Mouse (Mus musculus) stomach, adult 2 months (tissue): ENCODE measurements around the gene Umod. TPM values are rescaled to one million over a fixed set of nuclear protein-coding genes. Genes with fewer than 3 reads are reported as not detected.

Experiments
- polyA plus RNA-seq: library from polyadenylated mRNA; depleted of rRNA; stranded (reverse); fragments of >200 nt; gene quantifications from 2 replicates; pipeline ENCODE4 v1.2.3, GENCODE M21; 2012; rRNA removed

Gene Umod
- polyA plus RNA-seq, result 0.17 and 1.0 TPM in 2 replicates

DNA sequence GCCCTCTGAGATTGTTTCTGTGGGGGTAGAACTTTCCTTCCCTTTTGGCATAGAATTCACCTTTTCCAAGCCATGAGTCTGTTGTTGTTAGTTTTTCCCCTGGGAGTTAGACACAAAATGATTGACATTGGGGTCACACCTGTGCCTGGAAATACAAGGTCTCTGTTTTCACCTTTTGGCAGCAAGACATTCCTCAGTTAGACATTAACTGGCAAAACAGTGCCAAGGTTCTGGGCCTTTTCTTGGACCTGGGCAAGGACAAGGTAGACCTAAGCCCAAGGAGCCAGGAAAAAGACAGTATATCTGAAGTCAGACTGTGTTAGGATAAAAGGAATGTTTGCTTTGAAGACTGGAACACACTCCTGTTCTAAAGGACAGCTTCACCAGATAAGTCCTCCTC, at the start of gene Umod:
Gene Umod, minus strand, starts transcription at position 27 of the 400 bp plus-strand sequence.

GRCm38 (mm10) chr7:119523389-119523788, 44.3 kb upstream of the Umod start, which contains the start of gene Pdilt:
Pdilt (minus strand) TSS chr7:119523489.

DNA sequence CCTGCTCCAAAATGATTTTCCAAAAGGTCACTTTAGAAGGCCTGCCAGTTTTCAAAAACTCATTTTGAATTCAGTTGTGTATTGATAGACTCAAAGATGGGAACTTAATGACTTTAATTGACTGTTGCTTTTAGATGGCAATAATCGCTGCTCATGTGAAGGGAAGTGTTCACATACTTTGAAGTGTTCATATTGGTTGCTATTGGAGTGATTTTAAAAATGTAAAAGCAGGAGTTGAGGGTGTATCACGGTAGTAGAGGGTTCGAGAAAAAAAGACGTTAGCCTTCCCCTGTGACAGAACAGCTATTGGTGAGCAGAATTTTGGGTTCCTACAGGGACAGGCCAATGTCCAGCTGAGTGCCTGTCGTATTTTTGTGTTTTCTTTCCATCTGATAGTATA, 40.1 kb upstream of the Umod start, which contains the start of gene Acsm5:
Gene Acsm5, plus strand, starts transcription at position 301 of the 400 bp plus-strand sequence.

DNA sequence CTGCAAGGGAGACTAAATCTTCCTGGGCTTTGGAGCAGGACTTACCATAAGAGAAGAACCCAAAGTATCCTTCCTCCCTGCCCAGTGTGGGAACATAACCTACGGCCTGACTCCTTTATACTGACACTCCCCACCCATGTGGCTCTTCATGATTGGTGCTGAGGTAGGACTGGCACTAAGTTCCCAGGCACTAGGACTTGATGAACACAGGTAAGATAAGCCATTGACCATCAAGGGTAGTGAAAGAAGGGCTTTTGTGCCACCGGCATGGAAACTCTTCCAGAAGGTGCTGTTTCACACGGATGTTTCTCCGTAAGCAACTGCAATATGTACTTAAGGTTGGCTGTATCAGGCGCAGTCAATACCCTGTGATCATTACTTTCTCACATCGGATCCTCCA, 19.9 kb downstream of the Umod start, which contains the start of gene Gp2:
Gene Gp2, minus strand, starts transcription at position 101 of the 400 bp plus-strand sequence.

Other genes starting within 250 kb of the Umod start
- not detected in 2 replicates for gene Gp2, start 20.0 kb downstream of the Umod start, polyA plus RNA-seq
- gene Acsm5, start 40.2 kb upstream of the Umod start, polyA plus RNA-seq, result not detected in 2 replicates
- not detected in 2 replicates for gene Pdilt, start 44.2 kb upstream of the Umod start, polyA plus RNA-seq
- not detected in 2 replicates for gene Acsm2, start 75.1 kb upstream of the Umod start, polyA plus RNA-seq
- 0.09 TPM in 1 of 2 replicates, not detected in the other for gene Acsm1, start 127.7 kb upstream of the Umod start, polyA plus RNA-seq
- not detected in 2 replicates for gene Acsm4, start 210.7 kb upstream of the Umod start, polyA plus RNA-seq
- 2.8 and 4.6 TPM in 2 replicates for gene Thumpd1, start 241.5 kb upstream of the Umod start, polyA plus RNA-seq